Mouse (Mus musculus): ENCODE data around the gene Insc.

- peak; percentile 41 for TF ChIP-seq CTCF (conservative IDR thresholded peaks at IDR 0.05; ENCODE audit: insufficient read depth, insufficient read length, low read depth, low read length)
- no peak for TF ChIP-seq POLR2A (IDR thresholded peaks at IDR 0.05; ENCODE audit: low read depth, low read length)
Observed at GRCm38 (mm10) chr7:114740360-114741165, 2.9 kb upstream of the Insc start.
